Mouse (Mus musculus): ENCODE results near the gene Duox2.
"Not testable (repeated sequence)": the region's sequence is repeated elsewhere in the genome, so short reads cannot be mapped to it uniquely, and the experiment has no call there.

Gene Duox2

DNA sequence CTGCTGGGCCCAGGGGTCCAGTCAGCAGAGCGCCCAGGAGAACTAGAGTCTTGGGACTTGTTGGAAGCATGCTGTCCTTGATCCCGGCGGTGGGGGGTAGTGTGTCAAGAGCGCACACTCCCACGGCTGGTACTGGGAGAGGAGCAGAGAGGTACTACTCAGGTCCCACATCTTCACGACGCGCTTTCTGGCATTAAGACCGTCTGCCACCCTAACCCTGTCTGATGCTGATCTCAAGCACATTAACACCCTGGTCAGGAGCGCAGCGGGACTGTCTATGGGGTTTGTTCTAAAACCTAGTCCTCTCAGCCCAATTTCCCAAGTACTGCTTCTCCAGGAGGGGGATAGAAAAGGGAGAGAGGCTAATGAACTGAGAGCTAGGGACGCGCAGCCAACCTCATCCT is at the start of gene Duox2:
Gene Duox2 (minus strand): TSS at position 354 of the 404 bp plus-strand sequence.
- DNase-seq = no peak

DNA sequence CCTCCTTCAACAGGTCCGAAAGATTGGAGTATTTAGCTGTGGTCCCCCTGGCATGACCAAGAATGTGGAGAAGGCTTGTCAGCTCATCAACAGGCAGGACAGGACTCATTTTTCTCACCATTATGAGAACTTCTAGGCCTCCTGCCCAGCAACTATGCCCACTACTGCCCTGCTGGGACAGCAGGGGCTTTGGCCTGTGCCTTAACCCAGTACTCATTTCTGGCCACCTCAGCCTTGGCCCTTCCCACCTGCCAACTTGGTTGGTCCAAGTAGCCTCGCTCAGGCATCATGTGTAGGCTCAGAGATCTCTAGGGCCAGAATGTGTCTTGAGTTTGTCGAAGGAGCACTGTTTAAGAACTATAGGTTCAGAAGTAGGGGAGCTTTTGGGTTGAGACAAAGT is 49.0 kb upstream of the Duox2 start:
- DNase-seq = no peak

DNA sequence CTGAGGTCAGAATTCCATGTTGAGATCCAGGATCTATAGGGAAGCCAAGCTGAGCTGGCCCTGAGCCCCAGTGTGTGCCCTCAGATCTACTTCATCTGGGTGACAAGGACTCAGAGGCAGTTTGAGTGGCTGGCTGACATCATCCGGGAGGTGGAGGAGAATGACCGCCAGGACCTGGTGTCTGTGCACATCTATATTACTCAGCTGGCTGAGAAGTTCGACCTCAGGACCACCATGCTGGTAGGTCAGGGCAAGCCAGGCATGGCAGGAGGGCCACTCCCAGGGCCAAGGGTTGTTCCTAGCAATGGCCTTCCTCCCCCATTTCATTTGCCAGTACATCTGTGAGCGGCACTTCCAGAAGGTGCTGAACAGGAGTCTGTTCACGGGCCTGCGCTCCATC is 47.9 kb upstream of the Duox2 start:
- not testable (repeated sequence) for DNase-seq

DNA sequence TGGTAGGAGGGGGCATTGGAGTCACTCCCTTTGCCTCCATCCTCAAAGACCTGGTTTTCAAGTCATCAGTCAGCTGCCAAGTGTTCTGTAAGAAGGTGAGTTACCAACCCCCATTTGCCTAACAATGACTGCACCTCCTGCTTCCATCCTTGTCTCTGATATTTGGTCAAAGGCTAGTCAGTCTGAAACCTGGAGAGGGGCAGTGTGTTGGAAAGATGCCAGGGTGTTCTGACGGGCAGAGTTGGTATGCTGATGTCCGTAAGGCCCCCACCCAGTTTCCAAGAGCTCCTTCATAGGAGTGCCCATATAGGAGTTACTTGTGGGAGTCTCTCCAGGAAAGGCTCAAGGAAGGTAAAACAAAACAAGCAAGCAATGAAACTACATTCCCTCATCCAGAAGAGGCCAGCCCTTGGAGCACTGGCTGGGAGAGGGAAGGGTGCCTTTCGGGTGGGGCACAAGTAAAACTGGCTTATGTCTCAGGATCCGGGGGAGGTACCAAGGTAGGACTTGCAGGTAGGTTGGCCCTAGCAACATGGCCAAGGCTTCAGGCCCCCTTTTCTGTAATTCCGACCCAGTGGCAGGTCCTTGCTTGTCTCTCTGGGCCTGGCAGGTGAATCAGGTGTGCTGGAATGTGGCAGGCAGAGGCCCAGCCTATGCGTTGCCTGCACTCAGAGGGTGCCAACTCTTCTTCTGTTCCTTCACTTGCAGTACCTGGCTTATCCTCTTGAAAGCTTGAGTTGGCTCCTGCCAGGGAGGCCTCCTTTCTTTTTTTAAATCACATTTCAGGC is 47.1 kb upstream of the Duox2 start:
- no peak for DNase-seq

DNA sequence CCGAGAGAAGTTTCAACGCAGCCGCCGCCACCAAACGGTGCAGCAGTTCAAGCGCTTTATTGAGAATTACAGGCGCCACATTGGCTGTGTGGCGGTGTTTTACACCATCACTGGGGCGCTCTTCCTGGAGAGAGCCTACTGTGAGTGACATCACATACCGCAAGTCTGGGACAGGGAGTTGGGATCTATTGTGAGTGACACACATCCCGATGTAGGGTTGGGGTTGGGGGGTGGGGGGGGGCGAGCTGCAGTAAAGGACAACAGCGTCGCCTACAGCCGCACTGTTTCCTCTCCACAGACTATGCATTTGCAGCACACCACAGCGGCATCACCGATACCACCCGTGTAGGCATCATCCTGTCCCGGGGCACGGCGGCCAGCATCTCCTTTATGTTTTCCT is 39.0 kb upstream of the Duox2 start:
- no peak for DNase-seq

DNA sequence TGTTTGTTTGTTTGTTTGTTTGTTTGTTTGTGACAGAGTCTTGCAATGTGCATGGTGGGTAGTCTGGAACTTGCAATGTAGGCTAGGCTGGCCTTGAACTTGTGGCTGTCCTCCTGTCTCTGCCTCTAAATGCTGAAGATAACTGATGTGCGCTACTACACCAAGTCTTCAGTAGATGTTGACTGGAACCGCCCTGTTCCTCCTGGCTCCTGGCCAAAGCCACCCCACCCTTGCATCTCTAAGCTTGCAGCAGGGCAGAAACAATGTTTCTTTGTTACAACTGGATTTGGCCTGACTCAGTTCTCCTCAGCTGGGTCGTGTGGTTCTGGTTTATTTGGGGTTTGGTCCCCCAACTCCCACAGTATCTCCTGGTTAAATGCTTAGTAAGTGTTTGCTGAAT is 35.9 kb upstream of the Duox2 start:
- DNase-seq = no peak

DNA sequence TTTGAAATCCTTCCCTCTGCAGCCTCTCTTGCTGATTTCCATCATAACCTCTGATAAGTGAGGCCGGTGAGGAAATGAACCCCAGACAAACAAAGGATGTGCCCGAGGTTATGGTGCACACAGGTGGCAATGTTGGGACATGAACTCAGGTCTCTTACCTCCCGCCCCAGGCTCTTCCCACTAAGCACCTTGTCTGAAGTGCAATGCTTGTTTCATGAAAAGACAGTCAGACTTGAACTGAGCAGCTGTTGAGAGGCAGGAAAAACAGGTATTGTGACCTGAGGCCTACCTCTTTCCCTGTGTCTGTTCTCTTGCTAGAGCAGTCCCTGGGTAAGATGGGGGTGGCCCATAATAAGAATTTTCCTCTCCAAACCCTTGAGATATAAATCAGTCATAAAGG is 34.0 kb upstream of the Duox2 start:
- DNase-seq = no peak

DNA sequence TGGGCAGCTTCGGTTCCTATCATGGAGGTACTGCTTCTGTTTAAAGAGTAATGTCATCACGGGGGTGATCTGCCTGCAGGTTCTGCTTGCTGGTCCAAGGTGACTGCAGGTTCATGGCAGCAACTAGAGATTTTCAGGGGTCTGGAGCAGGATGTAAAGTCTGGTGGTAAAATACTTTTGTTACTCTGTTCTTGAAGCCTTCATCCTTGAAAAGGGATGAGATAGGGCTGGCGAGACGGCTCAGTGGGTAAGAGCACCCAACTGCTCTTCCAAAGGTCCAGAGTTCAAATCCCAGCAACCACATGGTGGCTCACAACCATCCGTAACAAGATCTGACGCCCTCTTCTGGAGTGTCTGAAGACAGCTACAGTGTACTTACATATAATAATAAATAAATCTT is 32.1 kb upstream of the Duox2 start:
- DNase-seq = not testable (repeated sequence)

DNA sequence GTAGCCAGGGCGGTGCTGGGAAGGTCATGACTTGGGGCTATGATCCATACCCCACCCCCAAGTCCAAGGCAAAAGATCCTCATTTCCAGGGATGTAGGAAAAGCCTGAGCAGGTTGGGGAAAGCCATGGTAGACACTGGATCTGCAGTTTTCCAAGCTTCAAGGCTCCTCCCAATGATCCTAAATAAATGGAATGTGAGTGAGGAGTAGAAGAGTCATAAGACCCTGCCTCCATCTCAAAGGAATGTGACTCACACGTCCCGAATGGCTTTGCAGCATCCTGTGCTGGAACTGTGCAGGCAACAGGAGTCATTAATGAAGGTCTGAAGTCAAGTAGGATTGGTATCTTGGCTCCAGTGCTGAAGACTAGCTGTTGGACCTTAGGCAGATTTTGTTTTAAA is 29.7 kb upstream of the Duox2 start:
- no peak for DNase-seq

DNA sequence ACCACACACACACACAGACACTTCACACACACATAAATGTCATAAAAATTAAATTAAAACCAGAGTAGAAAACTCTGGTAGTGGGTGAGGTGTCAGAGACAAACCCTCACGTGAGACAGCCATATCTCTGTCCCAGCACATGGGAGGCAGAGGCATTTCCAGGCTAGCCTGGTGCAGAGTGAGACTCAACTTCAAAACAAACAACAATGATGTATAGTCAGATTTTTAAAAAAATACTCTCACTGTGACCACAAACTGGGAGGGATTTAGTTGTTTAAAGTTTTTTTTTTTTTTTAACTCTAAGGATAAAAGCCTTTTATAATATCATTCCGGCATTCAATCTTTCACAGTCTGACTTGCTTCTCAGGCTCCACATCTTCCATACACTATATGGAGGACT is 27.1 kb upstream of the Duox2 start:
- DNase-seq = no peak

DNA sequence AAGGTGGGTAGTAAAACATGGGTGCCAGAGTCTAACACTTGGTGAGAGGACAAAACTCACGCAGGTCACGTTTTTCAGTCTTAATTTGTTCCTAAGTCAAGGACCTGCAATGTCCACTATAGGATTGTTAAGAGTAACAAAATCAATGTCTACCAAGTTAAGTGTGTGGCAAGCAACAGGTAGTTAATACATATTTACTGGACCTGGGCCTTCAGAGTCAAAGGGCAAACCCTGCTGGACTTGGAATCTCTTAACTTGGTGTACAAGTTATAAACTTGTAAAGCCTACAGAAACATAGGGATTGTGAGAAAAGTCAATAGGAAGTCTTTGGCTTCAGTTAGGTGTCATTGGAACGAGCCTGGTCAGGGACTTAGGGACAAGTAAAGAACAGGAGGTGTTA is 26.3 kb upstream of the Duox2 start:
- no peak for DNase-seq

DNA sequence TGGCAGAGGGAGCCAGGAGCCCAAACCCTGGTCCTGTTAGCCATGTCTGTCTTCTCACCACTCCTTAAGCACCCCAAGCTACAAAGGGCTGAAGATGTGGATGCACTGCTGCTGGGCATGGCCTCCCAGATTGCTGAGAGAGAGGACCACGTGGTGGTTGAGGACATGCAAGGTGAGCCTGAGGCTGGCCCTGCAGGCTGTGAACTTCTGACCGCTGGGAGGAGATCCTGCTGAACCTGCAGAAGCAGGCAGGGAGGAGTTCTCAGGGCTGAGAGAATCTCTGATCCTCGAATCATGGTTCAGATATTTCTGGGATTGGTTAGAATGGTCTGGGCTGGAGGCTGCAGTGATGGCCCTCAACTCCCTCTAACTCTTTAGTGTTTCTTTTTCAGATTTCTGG is 25.7 kb upstream of the Duox2 start:
- no peak for DNase-seq

DNA sequence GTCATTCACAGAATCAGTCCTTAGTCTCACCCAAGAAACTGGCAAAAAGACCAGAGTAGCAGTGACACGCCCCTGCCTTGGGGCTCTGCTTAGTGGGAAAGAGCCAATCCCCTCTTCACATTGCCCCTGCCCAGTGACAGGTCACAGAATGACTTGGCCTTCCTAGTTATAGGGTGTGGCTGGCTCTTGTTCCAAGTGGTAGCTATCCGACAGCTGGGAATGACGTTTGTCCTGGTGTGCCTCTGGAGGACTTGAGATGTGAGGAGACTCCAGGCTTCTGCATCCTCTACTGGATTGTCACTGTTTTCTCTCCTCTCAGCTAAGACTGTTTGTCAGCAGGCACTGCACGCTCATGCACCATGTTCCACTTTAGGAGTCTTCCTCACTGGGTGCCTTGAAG is 19.1 kb upstream of the Duox2 start:
- no peak for DNase-seq

DNA sequence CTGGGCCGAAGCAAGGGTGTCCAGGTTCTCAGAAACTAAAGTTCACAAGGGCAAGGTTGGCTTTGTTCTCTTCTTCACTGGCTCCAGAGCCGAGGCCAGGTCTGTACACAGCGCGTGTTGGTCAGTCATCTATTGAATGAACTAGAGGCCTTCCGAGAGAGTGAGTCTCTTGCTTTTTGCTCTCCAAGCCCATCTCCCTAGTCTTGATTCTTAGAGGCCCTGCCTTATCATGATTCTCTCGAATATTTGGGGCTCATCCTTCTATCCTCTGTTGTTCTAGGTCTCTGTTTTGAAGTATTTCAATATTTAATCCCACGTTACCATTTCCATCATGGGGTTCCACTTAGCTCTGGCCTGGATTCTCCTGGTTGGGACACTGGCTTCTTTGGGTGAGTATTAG is 17.1 kb upstream of the Duox2 start, which contains the start of gene Duox1:
Gene Duox1 (plus strand): TSS at position 301 of the 400 bp plus-strand sequence.
- DNase-seq = no peak

DNA sequence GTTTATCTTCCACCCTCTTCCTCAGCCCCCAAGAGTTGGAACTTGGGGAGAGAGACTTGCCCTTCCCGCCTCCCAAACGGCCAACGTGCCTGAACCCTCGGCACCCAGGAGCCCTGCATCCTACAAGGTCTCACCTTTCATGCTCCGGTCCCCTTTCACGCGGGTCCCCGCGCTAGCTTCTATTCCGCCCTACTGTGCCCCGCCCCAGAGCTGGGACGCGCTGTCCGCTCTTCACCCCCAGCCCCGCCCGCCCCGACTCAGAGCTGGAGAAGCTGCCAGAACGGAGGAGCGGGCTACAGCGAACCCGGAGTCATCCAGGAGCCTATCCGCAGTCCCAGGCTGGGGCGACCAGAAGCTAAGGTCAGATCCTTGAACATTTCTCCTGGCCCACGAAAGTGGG is 15.3 kb upstream of the Duox2 start, which contains the start of gene Duoxa1:
Gene Duoxa1 (minus strand): TSS at position 195 of the 400 bp plus-strand sequence.
- DNase-seq = no peak

DNA sequence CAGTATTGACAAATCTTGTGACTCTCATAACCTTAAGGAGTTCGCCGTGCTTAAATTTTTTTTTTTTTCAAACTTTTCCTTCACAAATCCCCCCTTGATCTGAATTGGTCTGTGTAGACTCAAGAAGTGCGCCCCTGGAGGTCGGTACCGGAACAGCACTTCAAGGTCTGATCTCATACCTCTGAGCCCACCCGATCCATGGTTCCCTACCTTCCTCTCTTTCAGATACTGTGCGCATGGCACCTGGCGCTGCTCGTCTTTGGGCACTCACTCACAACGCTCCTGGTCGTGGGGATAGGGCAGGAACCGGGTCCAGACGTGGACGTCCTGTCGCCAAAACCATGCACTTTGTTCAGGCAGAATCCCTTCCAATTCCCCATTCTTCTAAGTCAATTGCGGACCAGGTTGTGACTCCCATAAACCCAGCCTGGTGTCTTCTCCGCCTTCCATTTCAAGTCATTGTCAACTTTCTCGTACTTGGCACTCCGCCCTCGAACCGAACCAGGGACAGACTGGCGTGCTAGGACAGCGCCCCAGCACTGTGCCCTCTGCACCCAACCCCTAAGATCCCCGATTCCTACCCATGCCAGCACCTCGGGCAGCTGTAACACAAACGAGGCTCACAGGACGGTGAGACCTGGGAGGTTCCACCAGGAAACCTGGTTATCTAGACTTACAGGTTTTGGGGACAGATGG is 14.6 kb upstream of the Duox2 start:
- DNase-seq = peak; percentile 23 to 41

DNA sequence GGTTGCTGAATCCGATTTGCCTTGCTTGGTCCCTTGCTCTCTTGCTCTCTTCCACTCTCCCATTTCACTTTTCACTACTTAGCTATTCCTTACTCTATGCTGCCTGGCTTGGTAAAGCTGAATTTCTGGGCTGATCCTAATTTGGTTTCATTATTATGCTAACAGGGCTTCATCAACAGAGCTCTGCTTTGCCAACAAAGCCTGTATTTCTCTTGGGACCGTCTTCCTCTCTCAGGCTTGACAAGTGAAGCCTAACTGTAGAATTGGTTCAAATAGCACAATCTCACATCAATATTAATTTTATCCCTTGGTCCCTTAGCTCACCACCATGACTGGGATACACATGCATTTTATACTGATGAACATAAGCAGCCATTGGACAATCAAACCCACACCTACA is 13.3 kb upstream of the Duox2 start:
- DNase-seq = no peak

DNA sequence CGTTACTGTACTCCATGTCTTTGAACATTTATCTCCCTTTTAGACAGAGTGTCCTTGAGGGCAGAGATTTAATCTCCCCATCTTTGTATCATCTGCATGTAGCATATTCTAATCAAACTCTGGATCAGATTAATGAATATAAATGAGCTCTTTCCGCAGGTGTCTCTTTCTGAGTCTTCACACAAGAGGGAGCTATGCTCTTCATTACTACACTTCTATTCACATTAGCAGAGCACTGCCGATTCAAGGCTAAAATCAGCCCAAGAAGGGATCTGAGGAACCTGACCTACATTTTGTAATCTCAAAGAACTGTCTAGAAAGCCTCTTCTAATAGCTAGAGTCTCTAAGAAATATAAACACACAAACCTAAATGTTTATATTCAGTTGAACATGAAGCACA is 11.4 kb upstream of the Duox2 start:
- DNase-seq = no peak

DNA sequence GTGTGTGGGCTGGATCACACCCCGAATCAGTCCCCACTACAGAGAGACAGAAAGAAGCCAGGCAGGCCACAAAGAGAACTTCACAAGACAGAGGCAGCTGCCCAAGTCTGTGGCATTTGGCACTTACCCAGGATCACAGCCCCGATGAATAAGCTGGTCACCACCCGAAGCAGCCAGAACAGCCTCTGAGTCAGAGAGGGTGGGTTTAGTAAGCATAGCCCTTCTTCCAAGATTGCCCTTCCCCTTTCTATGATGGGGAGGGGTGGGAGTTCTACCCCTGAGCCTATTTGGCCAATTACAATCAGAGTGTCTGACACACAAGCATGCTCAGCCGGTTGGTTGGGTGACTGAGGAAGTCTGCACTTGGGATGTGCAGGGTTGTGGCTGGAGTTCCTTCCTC is 7.9 kb upstream of the Duox2 start:
- DNase-seq = no peak

DNA sequence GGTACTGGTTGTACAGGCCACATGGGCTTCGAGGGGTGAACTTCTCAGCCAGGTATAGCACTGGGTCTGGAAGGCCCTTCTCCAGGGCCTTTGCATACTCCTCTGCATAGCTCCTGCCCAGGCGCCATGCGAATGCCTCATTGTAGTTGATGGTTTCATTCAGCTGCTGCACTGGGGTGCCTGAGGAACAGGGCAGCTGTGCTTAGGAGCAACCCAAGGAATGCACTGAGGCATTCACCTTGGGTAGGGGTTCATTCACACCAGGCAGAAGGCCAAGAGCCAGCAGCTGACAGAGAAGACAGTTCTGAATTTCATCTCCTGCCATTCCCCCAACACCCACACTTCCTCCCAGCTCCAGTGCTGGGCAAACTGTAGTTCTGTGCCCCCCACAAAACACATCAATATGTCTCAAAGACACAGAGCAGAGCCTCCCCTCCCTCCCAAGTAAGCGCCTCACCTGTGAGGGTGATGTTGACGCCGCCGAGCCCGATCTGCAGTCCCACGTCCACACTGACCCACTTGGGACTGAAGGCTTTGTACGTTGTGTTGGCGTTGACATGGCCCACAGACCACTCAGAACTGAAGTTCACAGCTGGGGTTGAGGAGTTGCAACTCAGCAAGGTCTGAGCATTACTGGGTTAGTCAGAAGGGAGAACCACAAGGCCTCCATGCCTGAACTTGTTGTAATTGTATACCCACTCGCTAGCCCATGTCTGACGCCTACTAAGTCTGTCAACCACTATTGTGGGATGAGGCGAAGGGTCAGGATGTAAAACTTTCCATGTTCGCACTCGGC is 7.0 kb upstream of the Duox2 start:
- DNase-seq = no peak

DNA sequence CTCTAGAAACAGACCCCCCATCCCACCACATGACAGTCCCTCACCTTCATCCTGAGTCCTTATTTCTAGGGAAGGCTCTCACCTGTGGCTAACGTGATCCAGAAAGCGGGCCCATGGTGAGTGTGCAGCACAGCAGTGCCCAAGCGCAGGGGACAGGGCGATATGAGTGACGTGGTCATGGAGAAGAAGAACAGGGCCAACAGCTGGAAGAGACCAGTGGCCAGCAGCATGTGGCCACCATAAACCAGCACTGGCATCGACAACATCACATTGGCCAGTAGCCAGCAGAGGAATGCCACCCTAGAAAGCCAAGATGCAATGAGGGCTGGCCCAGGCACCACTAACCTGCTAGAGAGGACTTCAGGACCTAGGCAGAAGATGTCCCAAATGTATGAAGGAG is 6.3 kb upstream of the Duox2 start:
- DNase-seq = no peak

DNA sequence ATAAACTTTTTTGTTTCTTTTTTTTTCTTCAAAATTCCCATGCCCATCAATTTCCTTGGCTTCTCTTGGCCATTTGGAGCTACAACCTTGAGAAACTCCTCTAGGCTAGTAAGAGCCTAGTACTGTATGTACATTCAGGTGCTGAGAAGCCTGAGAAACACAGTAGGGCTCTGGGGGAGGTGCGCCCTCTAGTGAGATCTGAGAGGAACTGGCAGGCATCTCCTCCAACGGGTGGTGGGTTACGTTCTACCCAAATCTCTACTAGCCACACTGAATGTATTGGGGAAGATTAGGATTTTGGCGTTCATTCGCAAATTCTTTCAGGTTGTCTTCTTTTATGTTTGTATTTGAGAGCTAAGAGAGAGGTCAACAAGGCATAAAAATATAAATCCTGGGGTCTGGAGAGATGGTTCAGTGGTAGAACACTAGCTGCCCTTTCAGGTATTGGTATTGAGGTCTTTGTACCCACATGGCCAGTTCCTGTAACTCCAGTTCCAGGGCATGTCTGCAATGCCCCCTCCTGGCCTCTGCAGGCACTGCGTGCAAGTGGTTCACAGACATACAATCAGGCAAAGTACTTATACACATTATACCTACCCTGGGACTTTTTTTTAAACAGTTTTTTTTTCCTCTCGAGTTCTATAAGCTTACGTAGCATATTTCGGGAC is 4.5 kb upstream of the Duox2 start:
- DNase-seq = peak; percentile 31 to 53
